Mouse (Mus musculus): ENCODE measurements around the gene Eif4b.
"Not testable (repeated sequence)": the region's sequence is repeated elsewhere in the genome, so short reads cannot be mapped to it uniquely, and the experiment has no call there.

The Eif4b gene

GRCm38 (mm10) chr15:102074876-102075585, 1.5 kb downstream of the Eif4b start:
- no peak for DNase-seq (ENCODE audit: low read depth, low spot score)

GRCm38 (mm10) chr15:102077111-102077677, 3.6 kb downstream of the Eif4b start:
- no peak for DNase-seq (ENCODE audit: low read depth, low spot score)

GRCm38 (mm10) chr15:102079221-102079620, 5.6 kb downstream of the Eif4b start:
- no peak for DNase-seq (ENCODE audit: low read depth, low spot score)

- DNase-seq (ENCODE audit: low read depth, low spot score): not testable (repeated sequence)
Measured at GRCm38 (mm10) chr15:102079924-102080323, 6.4 kb downstream of the Eif4b start.

GRCm38 (mm10) chr15:102080429-102080828, 6.9 kb downstream of the Eif4b start:
- DNase-seq (ENCODE audit: low read depth, low spot score): no peak

- DNase-seq (ENCODE audit: low read depth, low spot score): no peak
Measured at GRCm38 (mm10) chr15:102082148-102082547, 8.6 kb downstream of the Eif4b start.

- DNase-seq (ENCODE audit: low read depth, low spot score): no peak
Measured at GRCm38 (mm10) chr15:102083028-102083427, 9.5 kb downstream of the Eif4b start.

GRCm38 (mm10) chr15:102089914-102090585, 16.5 kb downstream of the Eif4b start:
- no peak for DNase-seq (ENCODE audit: low read depth, low spot score)

GRCm38 (mm10) chr15:102091063-102091679, 17.6 kb downstream of the Eif4b start:
- DNase-seq (ENCODE audit: low read depth, low spot score): no peak

GRCm38 (mm10) chr15:102091688-102092087, 18.1 kb downstream of the Eif4b start:
- DNase-seq (ENCODE audit: low read depth, low spot score): no peak

- no peak for DNase-seq (ENCODE audit: low read depth, low spot score)
Measured at GRCm38 (mm10) chr15:102092222-102092621, 18.6 kb downstream of the Eif4b start.

- no peak for DNase-seq (ENCODE audit: low read depth, low spot score)
Measured at GRCm38 (mm10) chr15:102094157-102094556, 20.6 kb downstream of the Eif4b start.

- DNase-seq (ENCODE audit: low read depth, low spot score): no peak
Measured at GRCm38 (mm10) chr15:102094988-102095387, 21.4 kb downstream of the Eif4b start.

- no peak for DNase-seq (ENCODE audit: low read depth, low spot score)
Measured at GRCm38 (mm10) chr15:102097147-102097915, 23.8 kb downstream of the Eif4b start.

- DNase-seq (ENCODE audit: low read depth, low spot score): no peak
Measured at GRCm38 (mm10) chr15:102097991-102098555, 24.5 kb downstream of the Eif4b start.

GRCm38 (mm10) chr15:102099260-102099659, 25.7 kb downstream of the Eif4b start:
- no peak for DNase-seq (ENCODE audit: low read depth, low spot score)

GRCm38 (mm10) chr15:102099771-102100160, 26.2 kb downstream of the Eif4b start:
- DNase-seq (ENCODE audit: low read depth, low spot score): no peak

GRCm38 (mm10) chr15:102100161-102100981, 26.8 kb downstream of the Eif4b start, which contains the start of gene Tns2:
Gene Tns2 (plus strand): TSS chr15:102100413.
- DNase-seq (ENCODE audit: low read depth, low spot score): no peak

GRCm38 (mm10) chr15:102100996-102101671, 27.6 kb downstream of the Eif4b start:
- DNase-seq (ENCODE audit: low read depth, low spot score): no peak

All from WW6 (cell line).